In the genomic region with DNA sequence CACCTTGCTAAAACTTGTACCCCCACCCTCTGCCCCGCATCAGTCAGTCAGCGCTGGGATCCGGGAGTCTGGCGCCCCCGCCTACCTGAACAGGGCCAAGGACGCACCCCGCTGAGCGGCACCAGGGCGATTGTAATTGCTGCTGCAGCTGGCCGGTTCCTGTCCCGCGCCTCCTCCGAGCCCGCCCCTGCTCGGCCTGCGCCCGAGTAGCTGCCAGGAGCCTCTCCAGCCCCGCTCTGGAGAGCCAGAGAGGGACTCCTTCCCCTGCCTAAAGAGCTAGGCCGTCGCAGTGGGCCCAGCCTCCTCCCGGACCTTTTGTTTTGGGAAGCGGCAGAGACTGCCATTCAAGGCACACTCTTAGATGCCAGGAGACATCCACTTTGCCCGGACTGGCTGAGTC, we compare ENCODE assay signal across 8 mouse cellular contexts. TPM values are rescaled to one million over a fixed set of nuclear protein-coding genes. Genes with fewer than 3 reads are reported as not detected.
DNase-seq lines count a peak whose midpoint lies in the region; ATAC-seq and TF ChIP-seq lines count a peak whose summit lies in the region.
"Had no signal": no experiment of that assay in that cellular context is flagged by ENCODE, and none has a peak within 500 bp of the region (broad histone marks: within the 10 kb centered on the region; RNA-seq: fewer than 3 reads in every experiment).

No protein-coding gene starts in this region.

- peak; percentile 48 for DNase-seq in WW6 (ENCODE audit: low read depth, low spot score)
- DNase-seq in embryo, embryonic 10 days (ENCODE audit: low spot score) = peak; percentile 55
- DNase-seq in heart, adult 11 months = peak; percentile 96
- DNase-seq in lung, postnatal 25 days (ENCODE audit: low spot score) = peak; percentile 29
- peak; percentile 42 for DNase-seq in stomach, postnatal 0 days (ENCODE audit: low spot score)
- no peak for DNase-seq in thymus, adult 18-20 months

- peak overlapping the region; percentile 6 for H3K4me3 ChIP-seq in intestine, embryonic 15.5 days (replicated peaks)
- peak overlapping the region; percentile 17 for H3K4me3 ChIP-seq in stomach, postnatal 0 days (ENCODE audit: low read depth, low read length)

- no peak for TF ChIP-seq EP300 in stomach, postnatal 0 days (optimal IDR thresholded peaks at IDR 0.05)

- no peak for TF ChIP-seq CTCF in stomach, postnatal 0 days (IDR thresholded peaks at IDR 0.05; ENCODE audit: low read depth)

- H3K4me2 ChIP-seq in intestine, embryonic 15.5 days (replicated peaks) = peak overlapping the region; percentile 47
- H3K4me2 ChIP-seq in stomach, postnatal 0 days (replicated peaks; ENCODE audit: low read depth) = peak overlapping the region; percentile 31

- peaks cover 5% of the 10 kb centered on the region; the same call in 1 of the 2 replicates for H3K4me1 ChIP-seq in intestine, embryonic 15.5 days (replicated peaks)
- no peaks in the 10 kb centered on the region for H3K4me1 ChIP-seq in stomach, postnatal 0 days (replicated peaks; ENCODE audit: control insufficient read depth, insufficient read depth)

- peaks cover 8% of the 10 kb centered on the region; the same call in 1 of the 2 replicates for H3K27me3 ChIP-seq in intestine, embryonic 15.5 days (replicated peaks)
- no peaks in the 10 kb centered on the region for H3K27me3 ChIP-seq in stomach, postnatal 0 days (ENCODE audit: control insufficient read depth, insufficient read depth, low read length)

- peak overlapping the region; percentile 20; the same call in 1 of the 2 replicates for H3K9ac ChIP-seq in intestine, embryonic 15.5 days
- peak overlapping the region; percentile 47 for H3K9ac ChIP-seq in stomach, postnatal 0 days (ENCODE audit: low read length)
- H3K9ac ChIP-seq: liver, embryonic 14.5 days had no signal

- H3K9me3 ChIP-seq in intestine, embryonic 15.5 days = no peaks in the 10 kb centered on the region
- no peaks in the 10 kb centered on the region for H3K9me3 ChIP-seq in stomach, postnatal 0 days (ENCODE audit: control insufficient read depth, low read length)

- H3K27ac ChIP-seq in intestine, embryonic 15.5 days = no peak overlapping the region
- no peak overlapping the region for H3K27ac ChIP-seq in stomach, postnatal 0 days (replicated peaks)
- H3K27ac ChIP-seq: liver, embryonic 14.5 days had no signal

- H3K36me3 ChIP-seq in intestine, embryonic 15.5 days = no peaks in the 10 kb centered on the region
- H3K36me3 ChIP-seq in stomach, postnatal 0 days (ENCODE audit: control insufficient read depth, insufficient read depth, low read length) = no peaks in the 10 kb centered on the region

- 0 out of 2 replicates have a peak, but pooled peaks have one; percentile 31 for ATAC-seq in intestine, embryonic 15.5 days
- peak; percentile 61 for ATAC-seq in stomach, postnatal 0 days (ENCODE audit: low FRiP score, low TSS enrichment)

- WGBS in intestine, embryonic 15.5 days = 6% methylated on average over 23 of the region's 23 CpGs
- 4% methylated on average over 23 of the region's 23 CpGs for WGBS in stomach, postnatal 0 days

RNA-seq across cellular contexts. Expression of a gene that starts 19.1 kb away (rescaled TPM):
- 0.11 TPM in 2 replicates for polyA plus RNA-seq in intestine, embryonic 15.5 days (2015; fragmentation: Nextera tagmentation; extraction: Ambion mirVana)
- 0.18 and 0.34 TPM in 2 replicates for polyA plus RNA-seq in stomach, postnatal 0 days (2015; fragmentation: Nextera tagmentation; extraction: Ambion mirVana)
- polyA plus RNA-seq: liver, embryonic 14.5 days had no signal

RNA-seq across cellular contexts. Expression of a gene that starts 30.9 kb away (rescaled TPM):
- polyA plus RNA-seq in intestine, embryonic 15.5 days (2015; fragmentation: Nextera tagmentation; extraction: Ambion mirVana) = 2.7 and 3.2 TPM in 2 replicates
- 2.6 and 2.9 TPM in 2 replicates for polyA plus RNA-seq in stomach, postnatal 0 days (2015; fragmentation: Nextera tagmentation; extraction: Ambion mirVana)

RNA-seq across cellular contexts. Expression of a gene that starts 39.1 kb away (rescaled TPM):
- 48.2 and 51.9 TPM in 2 replicates for polyA plus RNA-seq in intestine, embryonic 15.5 days (2015; fragmentation: Nextera tagmentation; extraction: Ambion mirVana)
- 24.6 and 27.2 TPM in 2 replicates for polyA plus RNA-seq in stomach, postnatal 0 days (2015; fragmentation: Nextera tagmentation; extraction: Ambion mirVana)

RNA-seq across cellular contexts. Expression of a gene that starts 40.5 kb away (rescaled TPM):
- polyA plus RNA-seq in intestine, embryonic 15.5 days (2015; fragmentation: Nextera tagmentation; extraction: Ambion mirVana) = 0.40 and 0.54 TPM in 2 replicates
- 0.13 and 0.22 TPM in 2 replicates for polyA plus RNA-seq in stomach, postnatal 0 days (2015; fragmentation: Nextera tagmentation; extraction: Ambion mirVana)

RNA-seq across cellular contexts. Expression of a gene that starts 53.2 kb away (rescaled TPM):
- polyA plus RNA-seq in intestine, embryonic 15.5 days (2015; fragmentation: Nextera tagmentation; extraction: Ambion mirVana) = 188 TPM in 2 replicates
- 91.9 and 96.1 TPM in 2 replicates for polyA plus RNA-seq in stomach, postnatal 0 days (2015; fragmentation: Nextera tagmentation; extraction: Ambion mirVana)

Comparison
In these comparisons a context has a peak if more than half of its experiments do, and no peak if none do; other contexts are left out.
1. DNase-seq: peak in WW6 (single experiment), embryo, embryonic 10 days (single experiment), heart, adult 11 months (single experiment), lung, postnatal 25 days (single experiment) and stomach, postnatal 0 days (single experiment); none in thymus, adult 18-20 months (0 of 2).